Mouse (Mus musculus): ENCODE results near the gene Slc15a5.

GRCm38 (mm10) chr6:137963703-137964102, 116.0 kb downstream of the Slc15a5 start:
- no peak for TF ChIP-seq CTCF (IDR thresholded peaks at IDR 0.05; ENCODE audit: control insufficient read depth, insufficient read depth, insufficient read length)
- no peak for TF ChIP-seq CEBPB (IDR thresholded peaks at IDR 0.05; ENCODE audit: low read depth)
- no peak for TF ChIP-seq MAX (IDR thresholded peaks at IDR 0.05)
- TF ChIP-seq USF1 (IDR thresholded peaks at IDR 0.05; ENCODE audit: low read depth), result no peak
- no peak for TF ChIP-seq MYOD1 (IDR thresholded peaks at IDR 0.05; ENCODE audit: control insufficient read depth, insufficient read length, low read depth)
- no peak for TF ChIP-seq FOSL1 (IDR thresholded peaks at IDR 0.05; ENCODE audit: insufficient read depth, low read length, poor library complexity, severe bottlenecking)
- TF ChIP-seq MYOG (IDR thresholded peaks at IDR 0.05; ENCODE audit: control insufficient read depth, extremely low read depth, insufficient read length), result no peak
